Mouse (Mus musculus): Measurements from ENCODE around the gene Ddost.
"Not testable (repeated sequence)": the region's sequence is repeated elsewhere in the genome, so short reads cannot be mapped to it uniquely, and the experiment has no call there.

The Ddost gene

GRCm38 (mm10) chr4:138312105-138312504 is 7.6 kb downstream of the Ddost start:
- DNase-seq: no peak

DNA sequence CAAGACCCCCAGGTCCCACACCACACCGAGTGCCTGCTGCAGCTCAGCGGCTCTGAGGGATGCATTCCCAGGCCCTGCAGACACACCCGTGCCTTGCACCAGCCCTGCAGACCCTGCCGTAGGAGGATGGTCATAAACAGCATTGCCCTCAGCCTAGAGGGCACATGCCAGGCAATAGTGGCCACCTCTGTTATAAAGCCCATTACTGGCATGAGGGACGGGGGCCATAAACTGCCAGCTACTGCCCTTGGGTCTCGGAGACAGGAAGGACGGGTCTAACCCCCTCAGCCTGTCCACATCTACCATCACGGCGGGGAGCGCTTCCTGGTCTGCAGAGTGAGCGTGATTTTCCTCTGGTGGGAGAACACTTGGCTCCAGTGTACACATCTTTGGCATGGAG is 8.5 kb downstream of the Ddost start:
- no peak for DNase-seq

DNA sequence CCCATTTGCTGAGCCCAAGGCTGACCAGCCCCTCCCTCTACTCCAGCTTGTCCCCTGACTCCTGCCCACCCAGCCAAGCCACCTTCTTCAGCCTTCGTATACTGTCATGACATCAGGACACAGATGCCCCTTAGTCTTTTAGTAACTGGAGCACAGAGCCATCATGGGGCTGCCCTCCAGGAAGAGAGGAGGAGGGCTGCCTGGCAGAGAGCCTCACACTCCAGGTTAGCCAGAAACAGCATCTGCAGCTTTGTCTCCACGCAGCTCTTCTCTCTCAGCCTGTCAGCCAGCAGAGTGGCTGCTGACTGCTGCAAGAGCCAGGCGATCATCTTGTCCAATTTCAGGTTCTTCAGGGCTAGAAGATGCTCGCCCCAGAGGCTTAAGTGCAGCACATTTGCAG is 9.3 kb downstream of the Ddost start:
- no peak for DNase-seq

- DNase-seq: no peak
Observed at GRCm38 (mm10) chr4:138315781-138316180, 11.3 kb downstream of the Ddost start.

DNA sequence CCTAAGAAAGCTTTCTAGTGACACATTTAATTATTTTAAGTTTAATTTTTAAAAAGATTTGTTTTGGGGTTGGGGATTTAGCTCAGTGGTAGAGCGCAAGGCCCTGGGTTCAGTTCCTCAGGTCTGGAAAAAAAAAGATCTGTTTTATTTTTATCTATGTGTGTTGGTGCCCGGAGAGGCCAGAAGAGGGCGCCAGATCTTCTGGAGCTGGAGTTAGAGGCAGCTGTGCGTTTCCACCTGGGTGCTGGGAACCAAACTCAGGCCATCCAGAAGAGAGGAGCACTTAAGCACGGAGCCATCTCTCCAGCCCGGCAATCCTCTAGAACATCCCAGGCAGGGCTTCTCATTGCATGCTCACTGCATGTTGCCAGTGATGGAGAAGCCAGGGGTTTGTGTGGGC is 11.8 kb downstream of the Ddost start:
- DNase-seq: no peak

- peak; percentile 75 for DNase-seq
Observed at GRCm38 (mm10) chr4:138318509-138319266, 14.2 kb downstream of the Ddost start.

DNA sequence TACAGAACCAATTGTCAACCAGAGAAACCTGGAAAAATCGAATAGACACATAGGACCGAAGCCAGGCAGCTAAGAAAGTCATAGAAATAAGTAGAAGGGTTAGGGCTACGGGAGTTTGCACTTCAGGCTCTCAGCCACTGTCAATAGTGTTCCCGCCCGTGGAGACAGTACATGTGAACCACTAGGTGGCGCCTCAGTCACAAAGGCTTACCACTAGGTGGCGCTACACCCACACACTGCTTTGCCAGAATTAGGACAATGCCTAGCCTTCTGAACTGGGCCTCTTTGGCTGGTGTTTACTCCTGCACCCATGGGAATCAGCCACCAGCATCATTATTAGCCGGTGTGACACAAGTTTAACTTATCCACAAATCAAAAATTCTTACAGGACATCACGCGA is 15.0 kb downstream of the Ddost start:
- peak; percentile 83 for DNase-seq

DNA sequence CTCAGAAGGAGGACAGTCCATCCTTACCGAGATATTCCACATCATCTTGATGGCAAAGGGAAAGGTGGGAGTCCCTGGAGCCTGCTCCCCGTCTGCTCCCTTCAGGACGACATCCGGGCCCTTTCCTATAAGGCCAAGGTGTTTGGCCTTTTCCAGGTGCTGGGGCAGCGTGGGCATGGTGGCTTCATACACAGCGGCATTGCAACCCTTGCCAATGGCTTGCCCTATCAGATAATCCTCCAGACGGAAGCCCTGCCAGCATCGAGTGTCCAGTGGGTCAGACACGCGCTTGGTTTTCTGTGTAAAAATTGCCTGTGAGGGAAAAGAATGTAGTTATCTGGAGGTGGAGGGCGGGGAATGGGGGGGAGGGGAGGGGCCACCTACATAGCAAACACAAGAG is 16.2 kb downstream of the Ddost start:
- no peak for DNase-seq

GRCm38 (mm10) chr4:138321488-138321887 is 17.0 kb downstream of the Ddost start:
- no peak for DNase-seq

DNA sequence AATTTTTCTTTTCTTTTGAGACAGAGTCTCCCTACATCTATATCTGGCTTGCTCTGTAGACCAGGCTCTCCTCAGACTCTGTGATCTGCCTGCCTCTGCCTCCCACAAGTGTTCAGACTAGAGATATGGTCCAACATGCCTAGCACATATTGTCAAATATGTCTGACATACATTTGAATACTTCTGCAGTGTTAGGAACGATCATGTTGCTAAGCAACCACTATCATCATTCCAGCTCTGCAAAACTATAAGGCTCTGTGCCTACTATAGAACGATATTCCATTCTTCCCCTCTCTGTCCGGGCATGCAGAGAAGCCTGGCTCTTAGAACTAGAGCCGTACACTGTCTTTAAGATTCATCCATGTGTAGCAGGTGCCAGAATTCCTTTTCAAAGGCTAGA is 18.2 kb downstream of the Ddost start:
- DNase-seq: no peak

- no peak for DNase-seq
Observed at GRCm38 (mm10) chr4:138323753-138324152, 19.2 kb downstream of the Ddost start.

DNA sequence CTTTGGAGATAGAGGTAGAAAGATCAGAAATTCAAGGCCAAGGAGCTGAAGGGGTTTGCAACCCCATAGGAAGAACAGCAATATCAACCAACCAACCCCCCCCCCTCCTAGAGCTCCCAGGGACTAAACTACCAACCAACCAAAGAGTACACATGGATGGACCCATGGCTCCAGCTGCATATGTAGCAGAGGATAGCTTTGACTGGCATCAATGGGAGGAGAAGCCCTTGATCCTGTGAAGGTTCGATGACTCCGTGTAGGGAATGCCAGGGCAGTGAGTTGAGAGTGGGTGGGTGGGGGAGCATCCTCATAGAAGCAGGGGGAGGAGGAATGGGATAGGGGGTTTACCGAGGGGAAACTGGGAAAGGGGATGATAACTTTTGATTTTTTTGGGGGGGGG is 19.9 kb downstream of the Ddost start:
- DNase-seq: no peak

DNA sequence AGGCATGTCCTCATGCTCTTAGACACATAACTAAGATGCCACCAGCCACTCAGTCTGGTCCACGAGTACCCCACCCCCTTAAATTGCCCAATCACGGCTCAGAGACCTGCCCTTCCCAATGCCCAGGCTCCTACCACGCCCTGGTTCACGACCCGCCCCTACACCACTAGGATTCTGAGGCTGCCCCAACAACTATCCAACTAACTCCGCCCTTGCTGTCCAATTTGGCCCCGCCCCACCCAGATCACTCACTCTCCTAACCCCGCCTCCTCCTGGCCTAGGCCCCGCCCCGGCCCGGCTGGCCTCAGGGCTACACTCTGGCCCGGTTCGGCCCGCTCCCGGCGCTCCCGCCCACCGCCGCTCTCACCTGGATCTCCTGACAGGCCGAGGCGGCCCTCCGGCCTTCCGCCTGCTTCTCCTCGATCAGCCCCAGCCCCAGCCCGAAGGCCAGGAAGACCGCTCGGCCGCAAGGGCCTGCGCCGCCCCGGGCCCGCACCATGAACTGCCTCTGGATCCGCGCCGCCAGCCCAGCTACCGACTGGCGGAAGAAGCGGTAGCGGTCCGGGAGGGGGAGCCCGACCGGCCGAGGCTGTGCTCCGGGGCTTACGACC is 21.0 kb downstream of the Ddost start:
- peak; percentile 81 for DNase-seq

GRCm38 (mm10) chr4:138326077-138326695 is 21.7 kb downstream of the Ddost start, which contains the start of gene Pink1:
Gene Pink1 (minus strand): TSS chr4:138326307.
- peak; percentile 87 for DNase-seq

- not testable (repeated sequence) for DNase-seq
Observed at GRCm38 (mm10) chr4:138327155-138327554, 22.6 kb downstream of the Ddost start.

DNA sequence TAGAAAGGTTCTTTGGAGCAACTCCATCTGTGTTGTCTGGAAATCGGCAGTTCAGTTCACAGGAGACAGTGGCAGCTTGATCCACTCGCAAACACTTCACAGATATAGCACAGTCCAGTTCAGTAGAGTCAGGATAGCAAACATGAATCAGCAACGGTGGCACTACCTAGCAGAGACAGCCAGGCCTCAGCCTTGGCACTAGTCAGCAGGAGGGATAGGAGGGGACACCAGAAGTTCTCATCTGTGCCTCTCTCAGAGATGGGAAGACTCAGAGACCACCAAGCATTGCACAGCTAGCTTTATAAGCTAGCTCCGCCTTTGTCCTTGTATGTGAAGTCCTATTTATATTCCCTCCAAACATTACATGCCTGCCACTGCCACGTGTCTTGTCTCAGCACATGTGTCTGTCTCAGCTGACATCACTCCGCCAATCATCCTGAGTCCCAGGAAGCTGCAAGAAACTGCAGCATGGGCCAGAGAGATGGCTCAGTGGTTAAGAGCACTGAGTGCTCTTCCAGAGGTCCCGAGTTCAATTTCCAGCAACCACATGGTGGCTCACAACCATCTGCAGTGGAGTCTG is 23.5 kb downstream of the Ddost start:
- no peak for DNase-seq

- DNase-seq: no peak
Observed at GRCm38 (mm10) chr4:138330264-138330671, 25.7 kb downstream of the Ddost start.

DNA sequence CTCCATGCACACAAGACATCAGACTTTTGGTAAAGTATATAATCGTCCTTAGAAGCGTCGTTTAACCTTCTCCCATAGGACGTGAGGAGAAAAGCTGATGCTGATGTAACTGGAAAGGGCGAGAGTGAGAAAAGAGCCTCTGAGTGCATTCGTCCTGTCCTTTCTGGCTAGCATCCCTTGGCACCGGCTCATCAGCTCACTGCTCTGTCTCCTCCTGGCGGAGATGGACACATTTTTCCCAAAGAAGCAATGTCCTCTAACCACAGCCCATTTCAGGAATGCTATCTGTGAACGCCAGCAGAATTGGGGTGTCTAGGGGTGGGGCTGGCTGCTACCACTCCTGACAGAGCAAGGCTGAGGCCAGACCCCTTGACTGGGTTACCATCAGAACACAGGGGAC is 27.1 kb downstream of the Ddost start:
- DNase-seq: no peak

DNA sequence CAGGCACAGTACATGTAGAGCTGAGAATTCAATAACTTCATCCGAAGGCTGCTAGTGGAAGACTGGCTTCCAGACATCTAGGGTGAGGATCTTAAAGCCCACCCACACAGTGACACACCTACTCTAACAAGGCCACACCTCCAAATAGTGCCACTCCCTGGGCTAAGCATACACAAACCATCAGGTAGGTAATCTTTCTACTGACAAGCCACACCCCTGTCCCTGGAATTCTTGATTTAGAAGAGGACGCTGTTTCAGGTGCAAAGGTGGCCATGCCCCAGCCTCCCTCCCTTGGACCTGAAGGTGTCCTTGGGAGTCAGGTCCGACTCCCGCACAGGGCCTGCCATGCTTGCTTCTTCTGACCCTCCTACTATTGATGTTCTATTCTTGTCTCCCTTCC is 28.6 kb downstream of the Ddost start:
- no peak for DNase-seq

- DNase-seq: no peak
Observed at GRCm38 (mm10) chr4:138335036-138335435, 30.5 kb downstream of the Ddost start.

DNA sequence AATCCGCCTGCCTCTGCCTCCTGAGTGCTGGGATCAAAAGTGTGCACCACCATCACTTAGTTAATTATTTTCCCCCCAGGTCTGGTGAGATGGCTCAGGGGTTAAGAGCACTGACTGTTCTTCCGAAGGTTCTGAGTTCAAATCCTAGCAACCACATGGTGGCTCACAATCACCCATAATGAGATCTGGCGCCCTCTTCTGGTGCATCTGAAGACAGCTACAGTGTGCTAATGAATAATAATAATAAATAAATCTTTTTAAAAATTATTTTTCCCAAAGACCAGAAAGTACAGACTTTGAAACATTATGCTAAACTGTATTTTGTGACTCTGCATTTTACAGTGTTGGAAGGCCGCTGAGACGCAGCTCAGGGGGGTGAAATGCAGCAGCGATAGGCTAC is 31.1 kb downstream of the Ddost start:
- DNase-seq: no peak

DNA sequence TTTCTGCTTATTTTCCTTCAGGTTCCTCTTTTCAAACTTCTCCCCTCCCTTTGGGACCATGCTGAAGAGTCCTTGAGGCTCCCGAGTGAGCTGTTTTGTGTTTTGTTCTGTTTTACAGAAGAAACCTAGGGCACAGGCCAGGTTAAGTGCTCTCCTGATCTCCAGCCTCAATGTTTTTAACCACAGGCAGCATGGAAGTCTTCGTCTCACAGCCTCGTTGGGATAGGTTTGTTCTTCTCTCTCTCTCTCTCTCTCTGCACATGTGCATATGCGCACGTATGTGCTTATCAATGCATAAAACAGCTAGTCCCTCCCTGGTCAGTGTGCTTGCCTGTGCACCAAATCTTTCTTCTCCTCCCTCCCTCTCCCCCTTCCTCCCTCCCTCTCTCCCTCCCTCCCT is 32.3 kb downstream of the Ddost start:
- no peak for DNase-seq

DNA sequence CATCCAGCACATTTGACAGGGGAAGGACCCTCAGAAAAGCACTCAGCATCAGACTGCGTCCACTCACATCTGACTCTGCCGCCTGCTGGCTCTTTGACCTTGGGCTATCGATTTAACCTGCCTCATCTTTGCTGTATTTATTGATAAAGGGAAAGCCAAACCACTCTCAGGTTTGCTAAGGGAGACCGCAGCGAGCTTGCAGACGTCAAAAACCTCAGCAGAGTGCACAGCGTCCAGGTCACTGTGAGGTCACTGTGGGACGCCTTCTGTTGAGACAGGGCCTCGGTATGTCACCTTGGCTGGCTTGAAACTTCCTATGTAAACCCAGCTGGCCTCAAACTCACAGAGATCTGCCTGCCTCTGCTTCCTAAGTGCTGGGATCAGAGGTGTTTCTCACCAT is 32.8 kb downstream of the Ddost start:
- DNase-seq: no peak

GRCm38 (mm10) chr4:138339963-138340362 is 35.4 kb downstream of the Ddost start:
- DNase-seq: peak; percentile 59

Data from right cerebral cortex, postnatal 4 days (tissue).